Mouse (Mus musculus) ovary, postnatal 36 days (tissue): Measurements from ENCODE around the gene Map3k20.

ENCODE experiments used
- DNase-seq: peaks from one replicate; pipeline ENCODE4 v3.0.0; 2022; ENCODE audit warnings: low spot score, mixed read lengths

The Map3k20 gene

GRCm38 (mm10) chr2:72424656-72425055 is 139.2 kb downstream of the Map3k20 start:
- DNase-seq: no peak

GRCm38 (mm10) chr2:72426776-72427175 is 141.3 kb downstream of the Map3k20 start:
- DNase-seq: no peak

- no peak for DNase-seq
Observed at GRCm38 (mm10) chr2:72427288-72427687, 141.9 kb downstream of the Map3k20 start.

- DNase-seq: peak; percentile 6
Observed at GRCm38 (mm10) chr2:72438941-72439533, 153.6 kb downstream of the Map3k20 start.

GRCm38 (mm10) chr2:72441010-72441409 is 155.6 kb downstream of the Map3k20 start:
- no peak for DNase-seq

GRCm38 (mm10) chr2:72442825-72443224 is 157.4 kb downstream of the Map3k20 start:
- no peak for DNase-seq

GRCm38 (mm10) chr2:72443960-72444359 is 158.5 kb downstream of the Map3k20 start:
- DNase-seq: no peak

- DNase-seq: no peak
Observed at GRCm38 (mm10) chr2:72446106-72446505, 160.7 kb downstream of the Map3k20 start.

- DNase-seq: no peak
Observed at GRCm38 (mm10) chr2:72446615-72447014, 161.2 kb downstream of the Map3k20 start.

- no peak for DNase-seq
Observed at GRCm38 (mm10) chr2:72453563-72453962, 168.1 kb downstream of the Map3k20 start.

GRCm38 (mm10) chr2:72456189-72456588 is 170.8 kb downstream of the Map3k20 start:
- no peak for DNase-seq

GRCm38 (mm10) chr2:72464376-72465014 is 179.1 kb downstream of the Map3k20 start:
- DNase-seq: no peak

GRCm38 (mm10) chr2:72467604-72468003 is 182.2 kb downstream of the Map3k20 start:
- no peak for DNase-seq

- no peak for DNase-seq
Observed at GRCm38 (mm10) chr2:72471415-72472070, 186.1 kb downstream of the Map3k20 start.

- no peak for DNase-seq
Observed at GRCm38 (mm10) chr2:72474531-72475287, 189.3 kb downstream of the Map3k20 start.

- no peak for DNase-seq
Observed at GRCm38 (mm10) chr2:72475423-72475796, 190.0 kb downstream of the Map3k20 start.

GRCm38 (mm10) chr2:72475797-72476485 is 190.5 kb downstream of the Map3k20 start, which contains the start of gene Cdca7:
Gene Cdca7 (plus strand): TSS chr2:72476159.
- peak; percentile 83 for DNase-seq

GRCm38 (mm10) chr2:72476486-72477211 is 191.2 kb downstream of the Map3k20 start:
- DNase-seq: peak; percentile 13

GRCm38 (mm10) chr2:72477221-72477620 is 191.8 kb downstream of the Map3k20 start:
- no peak for DNase-seq

- no peak for DNase-seq
Observed at GRCm38 (mm10) chr2:72478176-72478575, 192.7 kb downstream of the Map3k20 start.

- DNase-seq: no peak
Observed at GRCm38 (mm10) chr2:72478921-72479320, 193.5 kb downstream of the Map3k20 start.
